Mouse (Mus musculus) midbrain, embryonic 10.5 days (tissue): ENCODE results near the gene Agfg2. TPM values are rescaled to one million over a fixed set of nuclear protein-coding genes. Genes with fewer than 3 reads are reported as not detected.
A peak's percentile ranks its signal among the peaks of the same experiment; 100 is the strongest.
"Not testable (repeated sequence)": the region's sequence is repeated elsewhere in the genome, so short reads cannot be mapped to it uniquely, and the experiment has no call there.

Experiments
- DNase-seq: peaks from one replicate; pipeline ENCODE4 v3.0.0-alpha.2; 2017; ENCODE audit warnings: low spot score
- H3K27ac ChIP-seq: fragments of 300-500 bp; sonication (generic); replicated peaks from 2 replicates; pipeline ENCODE4 v1.5.1; 2016; ENCODE audit warnings: mild to moderate bottlenecking
- H3K27me3 ChIP-seq: fragments of 300-500 bp; sonication (generic); 2 replicates; pipeline ENCODE4 v1.6.1; 2016; ENCODE audit warnings: low read depth, mild to moderate bottlenecking; ENCODE audit not compliant: poor library complexity, severe bottlenecking
- H3K36me3 ChIP-seq: fragments of 300-500 bp; sonication (generic); 2 replicates; pipeline ENCODE4 v1.6.1; 2016; ENCODE audit warnings: mild to moderate bottlenecking, moderate library complexity
- H3K4me1 ChIP-seq: fragments of 300-500 bp; sonication (generic); 2 replicates; pipeline ENCODE4 v1.6.1; 2016
- H3K4me3 ChIP-seq: fragments of 300-500 bp; sonication (generic); 2 replicates; pipeline ENCODE4 v1.5.1; 2016; ENCODE audit warnings: mild to moderate bottlenecking, moderate library complexity
- H3K9me3 ChIP-seq: fragments of 300-500 bp; sonication (generic); replicated peaks from 2 replicates; pipeline ENCODE4 v1.6.1; 2016; ENCODE audit warnings: mild to moderate bottlenecking
- WGBS: fragments of 180-500 bp; shearing (Covaris S2); methylation state at CpG from one replicate; pipeline ENCODE4 v1.1.7; 2016; 5-methylcytosine and 5-hydroxymethylcytosine counted together
- polyA plus RNA-seq: library from polyadenylated mRNA; unstranded; fragments of >200 nt; fragmentation: Nextera tagmentation; extraction: Ambion mirVana; gene quantifications from 2 replicates; pipeline ENCODE4 v1.2.1, GENCODE M21; 2016

The Agfg2 gene
- polyA plus RNA-seq, 1 experiment from 2014 or later = 27.2 TPM

DNA sequence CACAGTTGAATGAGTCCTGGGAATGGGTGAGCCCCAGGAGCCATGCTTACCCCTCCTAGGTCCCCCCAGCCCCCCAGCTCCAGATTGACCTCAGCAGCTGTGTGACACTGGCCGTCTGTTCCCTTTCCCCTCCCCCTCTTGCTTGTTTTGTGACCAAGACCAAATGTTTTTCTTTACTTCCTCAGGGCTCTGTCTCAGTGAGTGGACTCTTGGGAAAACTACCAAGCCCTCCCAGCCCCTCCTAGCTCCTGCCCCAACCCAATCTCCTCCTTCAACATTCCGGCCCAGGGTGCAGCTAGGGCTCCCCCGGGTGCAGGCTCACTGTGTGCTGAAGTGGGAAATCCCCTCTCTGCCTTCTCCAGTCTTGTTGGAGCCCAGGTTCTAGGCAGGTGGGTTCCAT lies 53.9 kb downstream of the Agfg2 start:
- peaks cover 60% of the 10 kb centered on the region for H3K4me1 ChIP-seq
- peak overlapping the region; percentile 96 for H3K27ac ChIP-seq
- H3K4me3 ChIP-seq = peak overlapping the region; percentile 94
- peaks cover 40% of the 10 kb centered on the region for H3K36me3 ChIP-seq
- no peaks in the 10 kb centered on the region for H3K27me3 ChIP-seq
- no peak for DNase-seq
- H3K9me3 ChIP-seq = no peaks in the 10 kb centered on the region
- WGBS = 50% methylated on average over 3 of the region's 3 CpGs

DNA sequence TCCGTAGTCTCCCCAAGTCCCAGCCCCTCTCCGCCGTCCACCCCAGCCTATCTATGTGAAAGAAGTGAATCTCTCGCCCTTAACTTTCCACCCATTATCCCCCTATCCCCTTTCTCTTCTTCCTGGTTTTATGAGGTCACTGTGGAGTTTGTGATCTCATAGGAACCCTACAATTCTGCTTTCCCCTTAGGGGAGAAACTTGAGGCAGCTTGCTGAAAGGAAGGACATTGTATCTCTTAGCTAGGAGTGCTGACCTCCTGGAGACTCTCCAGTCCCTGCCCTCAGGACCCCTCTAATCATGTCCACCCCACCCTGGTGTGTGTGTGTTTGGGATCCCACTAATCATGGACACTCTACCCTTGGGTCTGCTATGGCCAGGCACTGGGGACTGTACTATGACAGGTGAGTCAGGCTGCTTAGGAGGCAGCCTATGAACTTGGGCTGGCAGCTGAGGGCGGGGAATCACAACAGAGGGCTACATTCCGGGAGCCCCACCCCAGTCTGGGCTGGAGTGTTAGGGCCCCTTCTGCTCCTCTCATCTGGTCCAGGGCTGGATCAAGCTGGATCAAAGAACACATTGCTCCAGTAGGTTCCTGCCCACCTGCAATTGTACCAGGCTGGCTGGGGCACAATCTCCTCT lies 54.5 kb downstream of the Agfg2 start:
- Histone ChIP-seq H3K27ac (peak overlapping the region; percentile 96), H3K4me3 (peak overlapping the region; percentile 94), H3K27me3 (no peaks in the 10 kb centered on the region), H3K36me3 (peaks cover 34% of the 10 kb centered on the region), H3K9me3 (no peaks in the 10 kb centered on the region), H3K4me1 (peaks cover 65% of the 10 kb centered on the region)
- 28% methylated on average over 6 of the region's 6 CpGs for WGBS
- DNase-seq = no peak

DNA sequence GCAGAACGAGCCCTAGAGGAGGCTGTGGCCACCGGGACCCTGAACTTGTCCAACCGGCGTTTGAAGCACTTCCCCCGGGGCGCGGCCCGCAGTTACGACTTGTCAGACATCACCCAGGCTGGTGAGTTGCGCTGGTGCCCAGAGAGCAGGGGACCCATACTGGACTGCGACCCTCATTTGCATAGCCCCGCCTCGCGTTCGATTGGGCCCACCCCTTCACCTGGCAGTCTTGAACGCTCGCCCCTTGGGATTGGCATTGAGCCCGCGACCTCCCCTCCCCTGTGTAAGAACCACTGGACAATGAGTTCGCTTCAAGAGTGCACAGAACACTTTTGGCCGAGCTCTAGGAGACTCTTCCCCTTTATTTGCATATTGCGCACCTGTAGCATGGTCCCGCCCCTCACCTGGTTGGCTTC lies 55.2 kb downstream of the Agfg2 start:
- Histone ChIP-seq H3K4me1 (peaks cover 71% of the 10 kb centered on the region), H3K27ac (peak overlapping the region; percentile 96), H3K4me3 (peak overlapping the region; percentile 94), H3K36me3 (peaks cover 27% of the 10 kb centered on the region), H3K27me3 (no peaks in the 10 kb centered on the region), H3K9me3 (no peaks in the 10 kb centered on the region)
- DNase-seq = no peak
- WGBS = 1% methylated on average over 23 of the region's 23 CpGs

DNA sequence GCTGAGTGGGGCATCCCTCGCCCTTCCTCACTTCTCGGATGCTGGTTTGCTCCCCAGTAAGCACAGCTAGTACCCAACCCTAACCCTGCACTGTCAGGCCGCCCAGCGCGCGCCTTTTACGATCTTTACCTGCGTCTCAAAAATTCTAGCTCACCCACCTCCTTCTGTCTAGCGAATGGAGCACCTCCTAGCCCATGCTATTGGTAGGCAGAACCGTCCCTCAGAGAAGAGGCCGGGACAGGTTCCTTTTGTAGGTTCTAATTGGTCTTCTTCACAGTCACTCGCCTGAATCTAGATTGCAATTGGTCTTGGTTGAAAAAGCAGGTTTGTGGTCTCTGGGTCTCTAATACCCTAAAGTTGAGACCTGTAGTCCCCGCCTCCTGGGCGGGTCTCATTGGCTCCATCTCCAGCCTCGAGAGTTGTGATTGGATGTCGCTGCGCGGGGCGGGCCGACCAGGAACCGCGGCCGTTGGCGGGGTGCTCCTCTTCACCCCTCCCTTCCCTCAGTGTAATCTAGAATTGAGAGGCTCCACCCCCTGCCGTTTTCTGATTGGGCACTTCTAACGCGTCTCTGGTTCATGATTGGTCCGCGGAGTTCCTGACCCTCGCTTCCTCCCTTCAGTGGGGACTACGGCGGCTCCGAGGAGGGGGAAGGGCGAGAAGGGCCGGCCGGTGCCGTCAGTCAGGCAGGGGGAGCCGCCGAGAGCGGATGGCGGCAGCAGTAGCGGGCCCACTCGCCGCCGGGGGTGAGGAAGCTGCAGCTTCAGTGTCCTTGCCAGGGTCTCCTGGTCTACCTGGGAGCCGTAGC lies 55.8 kb downstream of the Agfg2 start, which contains the start of the genes Fbxo24, Lrch4 and Gm20605:
Gene Fbxo24, minus strand, starts transcription at position 505 of the 808 bp plus-strand sequence.
Gene Lrch4, plus strand, starts transcription at position 624 of the 808 bp plus-strand sequence.
Gene Gm20605, plus strand, starts transcription at position 678 of the 808 bp plus-strand sequence.
- H3K27ac ChIP-seq = peak within 1 kb of the TSS; percentile 96
- DNase-seq = peak; percentile 99
- peak within 1 kb of the TSS; percentile 94 for H3K4me3 ChIP-seq
- H3K9me3 ChIP-seq = no peaks in the 10 kb centered on the region
- H3K4me1 ChIP-seq = peaks cover 66% of the 10 kb centered on the region
- under 1% methylated on average over 46 of the region's 46 CpGs for WGBS
- H3K27me3 ChIP-seq = no peaks in the 10 kb centered on the region
- peaks cover 21% of the 10 kb centered on the region for H3K36me3 ChIP-seq

DNA sequence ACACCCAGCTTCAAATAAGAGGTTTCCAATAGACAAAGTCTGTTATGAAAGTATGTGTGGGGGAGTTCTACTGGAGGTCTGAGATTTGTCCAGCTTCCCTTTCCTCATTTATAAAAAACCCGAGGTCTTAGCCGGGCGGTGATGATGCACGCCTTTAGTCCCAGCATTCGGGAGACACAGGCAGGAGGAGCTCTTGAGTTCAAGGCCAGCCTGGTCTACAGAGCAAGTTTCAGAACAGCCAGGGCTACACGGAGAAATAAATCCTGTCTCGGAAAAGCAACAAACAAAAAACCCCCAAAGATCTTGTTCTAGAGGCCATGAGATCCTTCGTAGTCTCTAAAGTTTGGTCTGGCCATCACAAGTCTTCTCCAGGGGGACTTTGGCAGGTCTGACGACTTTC lies 56.5 kb downstream of the Agfg2 start:
- Histone ChIP-seq H3K27me3 (no peaks in the 10 kb centered on the region), H3K4me3 (peak overlapping the region; percentile 94), H3K27ac (peak overlapping the region; percentile 92), H3K4me1 (peaks cover 62% of the 10 kb centered on the region), H3K9me3 (no peaks in the 10 kb centered on the region), H3K36me3 (peaks cover 15% of the 10 kb centered on the region; the same call in 1 of the 2 replicates)
- DNase-seq = no peak
- WGBS = 7% methylated on average over 9 of the region's 9 CpGs

DNA sequence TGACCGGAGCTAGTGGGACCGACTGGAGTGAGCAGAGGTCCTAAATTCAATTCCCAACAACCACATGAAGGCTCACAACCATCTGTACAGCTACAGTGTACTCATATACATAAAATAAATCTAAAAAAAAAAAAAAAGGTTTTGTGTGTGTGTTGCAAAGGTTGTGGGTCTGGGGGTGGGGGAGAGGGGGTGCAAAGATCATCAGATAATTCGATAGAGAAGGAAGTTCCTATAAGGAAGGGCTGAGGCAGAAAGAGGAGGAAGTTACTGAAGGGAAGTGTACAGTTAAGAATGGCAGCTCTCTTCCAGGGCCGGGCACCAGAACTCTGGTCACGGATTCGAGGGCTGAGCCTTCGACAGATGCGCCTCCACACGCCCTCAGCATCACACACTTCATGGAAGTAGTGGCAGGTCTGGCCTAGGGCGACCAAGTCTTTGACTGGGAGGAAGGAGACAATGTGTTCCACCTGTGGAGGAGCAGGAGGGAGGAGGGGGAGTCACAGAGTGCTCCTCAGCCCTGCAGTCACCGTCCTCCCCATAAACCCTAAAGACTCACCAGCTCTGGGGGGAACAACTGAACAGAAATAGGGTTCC lies 60.5 kb downstream of the Agfg2 start:
- peaks cover 29% of the 10 kb centered on the region for H3K4me1 ChIP-seq
- H3K9me3 ChIP-seq = no peaks in the 10 kb centered on the region
- H3K36me3 ChIP-seq = no peaks in the 10 kb centered on the region
- H3K27ac ChIP-seq = no peak overlapping the region
- DNase-seq = no peak
- H3K27me3 ChIP-seq = no peaks in the 10 kb centered on the region
- no peak overlapping the region for H3K4me3 ChIP-seq
- WGBS = 90% methylated on average over 11 of the region's 11 CpGs

DNA sequence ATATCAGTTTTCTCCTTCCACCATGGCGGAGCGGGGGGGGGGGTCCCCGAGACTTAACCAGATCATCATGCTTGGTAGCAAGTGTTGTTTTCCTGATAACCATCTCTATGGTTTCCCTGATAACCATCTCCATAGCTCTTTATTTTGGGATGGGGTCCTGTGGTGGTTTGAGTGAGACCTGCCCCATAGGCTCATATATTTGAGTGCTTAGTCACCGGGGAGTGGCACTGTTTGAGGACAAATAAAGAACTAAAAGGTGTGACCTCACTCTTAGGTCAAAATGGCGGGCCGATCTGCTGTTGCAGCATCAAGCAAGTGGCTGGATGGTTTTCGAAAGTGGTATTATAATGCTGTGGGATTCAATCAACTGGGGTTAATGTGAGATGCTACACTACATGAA lies 69.2 kb downstream of the Agfg2 start:
- Histone ChIP-seq H3K4me1 (peaks cover 35% of the 10 kb centered on the region), H3K4me3 (no peak overlapping the region), H3K9me3 (no peaks in the 10 kb centered on the region), H3K36me3 (no peaks in the 10 kb centered on the region), H3K27me3 (peaks cover 3% of the 10 kb centered on the region; the same call in 1 of the 2 replicates), H3K27ac (no peak overlapping the region)
- DNase-seq = no peak
- WGBS = 91% methylated on average over 7 of the region's 7 CpGs

DNA sequence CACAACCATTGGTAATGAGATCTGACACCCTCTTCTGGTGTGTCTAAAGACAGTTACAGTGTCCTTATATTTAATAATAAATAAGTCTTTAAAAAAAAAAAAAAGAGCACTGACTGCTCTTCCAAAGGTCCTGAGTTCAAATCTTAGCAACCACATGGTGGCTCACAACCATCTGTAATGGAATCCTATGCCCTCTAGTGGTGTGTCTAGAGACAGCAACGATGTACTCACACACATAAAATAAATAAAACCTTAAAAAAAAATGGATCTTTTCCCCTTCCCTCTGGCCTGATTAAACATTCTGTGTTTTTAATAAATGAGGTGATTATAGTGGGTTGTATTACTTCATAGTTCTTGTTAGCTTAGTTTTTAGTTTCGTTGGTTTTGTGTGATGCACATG lies 69.6 kb downstream of the Agfg2 start:
- H3K36me3 ChIP-seq, H3K27me3 ChIP-seq, H3K27ac ChIP-seq, DNase-seq, H3K4me3 ChIP-seq, H3K9me3 ChIP-seq: not testable (repeated sequence)
- 89% methylated on average over 2 of the region's 2 CpGs for WGBS
- H3K4me1 ChIP-seq = peaks cover 38% of the 10 kb centered on the region

DNA sequence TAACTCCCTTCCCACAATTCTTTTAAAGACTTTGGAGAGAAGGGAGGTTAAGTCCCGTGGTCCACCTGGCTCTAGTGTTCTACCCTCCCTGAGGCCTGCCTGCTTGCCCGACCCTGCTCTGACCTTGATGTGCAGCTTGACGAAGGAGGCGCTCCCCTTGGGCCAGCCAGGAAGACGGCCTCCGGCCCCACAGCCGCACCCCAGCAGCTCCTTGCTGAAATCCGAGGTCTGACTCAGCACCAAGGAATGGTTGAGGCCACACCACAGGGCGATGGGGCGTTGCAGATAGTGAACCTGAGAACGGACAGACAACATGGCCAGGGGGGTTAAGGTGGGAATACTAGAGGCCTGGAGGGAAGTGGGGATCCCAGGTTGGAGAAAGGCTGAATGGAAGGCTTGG lies 71.0 kb downstream of the Agfg2 start, which contains the start of gene Pcolce:
Gene Pcolce, minus strand, starts transcription at position 235 of the 400 bp plus-strand sequence.
- DNase-seq = no peak
- no peaks in the 10 kb centered on the region for H3K36me3 ChIP-seq
- peaks cover 19% of the 10 kb centered on the region for H3K27me3 ChIP-seq
- no peak within 1 kb of the TSS; the same call in 1 of the 2 replicates for H3K4me3 ChIP-seq
- H3K9me3 ChIP-seq = no peaks in the 10 kb centered on the region
- peaks cover 50% of the 10 kb centered on the region for H3K4me1 ChIP-seq
- WGBS = 65% methylated on average over 11 of the region's 11 CpGs
- H3K27ac ChIP-seq = peak within 1 kb of the TSS; percentile 76

DNA sequence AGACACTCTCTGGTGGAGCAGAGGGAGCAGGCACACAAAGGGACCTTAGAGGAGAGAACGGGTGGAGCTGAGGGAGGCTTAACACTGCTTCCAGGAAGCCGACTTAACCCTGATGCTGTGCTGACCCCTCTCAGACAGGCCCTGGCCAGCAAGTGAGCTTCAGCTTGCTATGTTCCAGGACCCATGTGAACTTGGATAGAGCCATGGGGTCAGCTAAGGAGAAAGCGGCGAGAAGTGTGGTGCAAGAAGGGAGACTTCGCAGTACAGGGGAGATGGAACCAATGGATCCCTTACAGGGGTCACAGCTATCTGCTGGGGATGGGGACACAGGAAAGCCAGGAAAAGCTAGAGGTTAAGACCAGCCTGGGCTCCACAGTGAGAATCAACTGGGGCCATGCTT lies 71.5 kb downstream of the Agfg2 start:
- Histone ChIP-seq H3K9me3 (no peaks in the 10 kb centered on the region), H3K36me3 (no peaks in the 10 kb centered on the region), H3K27me3 (peaks cover 24% of the 10 kb centered on the region), H3K27ac (peak overlapping the region; percentile 76), H3K4me1 (peaks cover 55% of the 10 kb centered on the region), H3K4me3 (no peak overlapping the region; the same call in 1 of the 2 replicates)
- WGBS = 68% methylated on average over 5 of the region's 5 CpGs
- DNase-seq = no peak

DNA sequence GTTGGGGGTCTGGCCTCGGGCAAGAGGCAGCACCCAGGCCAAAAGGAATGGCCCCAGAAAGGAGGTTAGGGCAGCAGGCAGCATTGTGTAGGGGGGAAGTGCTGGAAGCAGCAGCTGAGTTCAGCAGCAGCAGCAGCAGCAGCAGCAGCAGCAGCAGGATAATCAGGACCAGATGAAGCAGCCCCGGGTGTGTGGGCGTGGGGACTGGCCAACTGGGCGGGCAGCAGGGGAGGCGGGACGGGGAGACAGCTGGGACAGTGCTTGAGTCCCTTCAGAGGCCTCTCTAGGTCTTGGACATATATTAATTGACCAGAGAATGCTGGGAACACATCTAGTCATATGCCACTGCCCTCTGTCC lies 73.3 kb downstream of the Agfg2 start:
- Histone ChIP-seq H3K4me1 (peaks cover 61% of the 10 kb centered on the region), H3K4me3 (peak overlapping the region; percentile 25), H3K27ac (peak overlapping the region; percentile 76), H3K9me3 (no peaks in the 10 kb centered on the region), H3K27me3 (peaks cover 37% of the 10 kb centered on the region), H3K36me3 (peaks cover 9% of the 10 kb centered on the region; the same call in 1 of the 2 replicates)
- WGBS = 31% methylated on average over 6 of the region's 6 CpGs
- peak; percentile 63 for DNase-seq

DNA sequence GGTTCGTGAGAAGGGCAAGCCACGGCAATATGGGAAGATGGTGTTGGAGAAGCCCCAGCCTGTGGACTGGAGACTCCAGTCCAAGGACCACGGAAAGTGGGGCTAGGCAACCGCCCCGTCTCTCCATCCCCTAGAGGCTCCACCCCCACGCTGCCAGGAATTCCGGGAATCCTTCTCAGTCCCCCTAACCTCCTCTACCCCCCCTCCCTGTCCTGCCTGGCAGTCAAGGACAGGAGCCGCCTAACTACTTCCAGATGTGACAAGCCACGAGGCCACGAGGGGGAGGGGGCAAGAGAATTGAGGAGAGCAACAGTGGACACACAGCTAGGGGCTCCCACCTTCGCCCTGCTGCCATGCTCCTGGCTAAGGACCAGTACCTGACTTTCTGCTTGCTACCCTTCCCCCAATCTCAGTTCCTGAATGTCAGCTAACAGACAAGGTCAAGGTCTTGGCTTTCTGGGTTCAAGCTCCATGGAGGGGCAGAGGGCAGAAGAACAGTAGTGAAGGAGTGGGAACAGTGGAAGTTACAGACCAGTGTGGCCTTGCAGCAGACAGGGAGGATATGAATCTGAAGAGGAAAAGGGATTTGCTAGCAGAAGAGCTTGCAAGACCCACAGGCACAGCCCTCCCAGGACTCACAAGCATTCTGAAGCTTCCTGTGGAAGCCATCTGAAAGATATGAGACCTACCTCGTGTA lies 73.8 kb downstream of the Agfg2 start:
- 19% methylated on average over 12 of the region's 12 CpGs for WGBS
- no peaks in the 10 kb centered on the region for H3K9me3 ChIP-seq
- peak overlapping the region; percentile 25 for H3K4me3 ChIP-seq
- H3K27ac ChIP-seq = peak overlapping the region; percentile 76
- H3K27me3 ChIP-seq = peaks cover 37% of the 10 kb centered on the region
- peaks cover 14% of the 10 kb centered on the region; the same call in 1 of the 2 replicates for H3K36me3 ChIP-seq
- peaks cover 65% of the 10 kb centered on the region for H3K4me1 ChIP-seq
- DNase-seq = peak; percentile 66
